Mouse (Mus musculus): ENCODE results near the gene Shoc2. TPM values are rescaled to one million over a fixed set of nuclear protein-coding genes. Genes with fewer than 3 reads are reported as not detected.
"Not testable (repeated sequence)": the region's sequence is repeated elsewhere in the genome, so short reads cannot be mapped to it uniquely, and the experiment has no call there.

Shoc2 gene
- 48.5 and 53.0 TPM in 2 replicates for total RNA-seq (2021)
- long read RNA-seq, transcript Shoc2-201 (9 exons, 3,965 nt) = major isoform, 14 of 45 reads
- long read RNA-seq, partial matches to known transcripts = 10 of 45 reads
- long read RNA-seq, other reads (novel, unspliced or antisense) = 20 of 45 reads

DNA sequence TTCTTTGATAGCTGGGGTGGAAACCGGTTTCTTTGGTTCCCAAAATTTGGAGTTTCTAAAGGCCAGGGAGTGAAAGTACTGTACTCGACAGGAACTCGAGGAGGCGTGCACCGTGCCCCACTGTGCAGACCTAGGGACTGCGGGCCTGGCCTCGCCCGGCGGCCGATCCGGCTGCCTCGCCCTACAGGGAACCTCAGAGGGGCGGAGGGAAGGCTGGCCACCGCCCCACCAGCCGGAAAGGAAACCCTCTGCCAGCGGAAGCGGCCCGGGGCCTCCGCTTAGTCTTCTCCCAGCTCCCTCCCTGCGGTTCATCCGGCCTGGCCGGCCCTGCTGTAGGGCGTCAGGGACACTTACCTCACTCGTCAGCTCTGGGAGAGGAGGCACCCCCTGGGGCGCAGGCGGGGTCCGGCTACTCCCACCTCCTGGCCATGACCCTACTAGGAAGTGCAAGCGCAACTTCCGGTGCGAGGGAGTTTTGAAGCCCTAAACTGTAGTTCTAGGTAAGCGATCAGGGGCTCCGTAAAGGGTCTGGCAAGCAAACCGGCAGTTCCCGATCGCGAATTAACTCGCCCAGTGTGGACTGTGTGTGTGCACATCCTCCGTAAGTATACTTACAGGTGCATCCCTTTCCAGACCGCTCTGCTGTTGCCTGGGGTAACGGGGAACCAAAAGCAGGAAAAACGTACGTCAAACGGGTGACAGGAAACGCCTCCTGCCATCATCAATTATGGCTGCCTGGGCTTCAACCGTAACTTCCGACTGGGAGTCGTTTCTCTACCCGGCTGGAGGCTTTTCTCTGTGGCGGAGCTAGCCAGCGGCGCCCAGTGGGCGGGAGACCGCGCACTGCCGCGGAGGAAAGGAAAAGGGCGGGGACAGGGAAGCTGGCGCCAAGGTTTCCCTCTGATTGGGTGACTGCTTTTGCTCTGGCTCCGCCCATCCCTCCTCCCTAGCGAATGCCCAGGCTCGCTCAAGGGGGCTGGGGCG lies at the start of gene Shoc2, which contains the start of gene Bbip1:
Gene Shoc2 (plus strand): TSS at position 505 of the 984 bp plus-strand sequence.
Gene Bbip1 (minus strand): TSS at position 826 of the 984 bp plus-strand sequence.
- peak; percentile 97 for DNase-seq

DNA sequence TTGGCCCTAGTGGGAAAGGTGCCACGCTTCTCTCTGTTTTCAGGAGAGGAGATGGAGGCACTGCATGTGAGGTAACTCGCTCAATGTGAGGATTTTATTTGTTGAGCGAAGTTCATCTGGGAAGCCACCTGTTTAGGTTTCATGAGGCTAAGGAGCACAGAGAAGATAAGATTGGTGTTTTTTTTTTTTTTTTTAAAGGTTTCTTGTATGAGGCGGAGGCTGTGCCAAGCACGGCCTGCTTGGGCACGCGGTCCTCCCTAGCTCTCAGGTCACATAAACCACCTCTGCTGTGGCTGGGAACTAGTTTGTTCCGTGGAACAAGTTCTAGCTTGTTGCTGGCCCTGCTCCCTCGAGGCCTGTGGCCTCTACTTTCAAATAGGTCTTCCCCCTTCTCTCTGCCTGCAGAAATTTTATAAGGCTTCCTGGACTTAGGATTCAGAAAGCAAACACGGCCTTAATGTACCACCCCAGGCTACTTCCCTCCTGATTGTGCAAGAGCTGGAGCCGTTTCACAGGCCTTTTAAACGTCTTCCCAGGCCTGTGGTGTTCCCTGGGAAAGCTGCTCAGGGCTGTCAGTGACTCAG lies 49.5 kb upstream of the Shoc2 start:
- DNase-seq = no peak

DNA sequence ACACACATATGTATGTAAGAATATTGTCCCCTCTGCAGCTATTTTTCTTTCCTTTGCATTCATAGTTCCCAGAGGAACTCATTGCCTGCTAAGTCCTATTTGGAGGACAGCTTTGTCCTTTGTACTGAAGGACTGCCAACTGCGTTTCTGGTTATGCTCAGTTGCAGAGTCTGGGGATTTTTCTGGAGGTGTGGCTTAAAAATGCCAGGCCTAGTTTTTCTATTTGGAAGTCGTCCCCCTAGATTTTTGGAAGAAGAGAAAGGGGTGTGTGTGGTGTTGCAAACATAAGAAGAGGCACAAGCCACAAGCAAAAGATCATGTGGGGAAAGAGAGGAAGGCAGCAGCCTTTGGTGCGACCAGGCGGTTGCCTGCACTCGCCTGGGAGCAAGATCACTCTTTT lies 46.1 kb upstream of the Shoc2 start:
- no peak for DNase-seq

DNA sequence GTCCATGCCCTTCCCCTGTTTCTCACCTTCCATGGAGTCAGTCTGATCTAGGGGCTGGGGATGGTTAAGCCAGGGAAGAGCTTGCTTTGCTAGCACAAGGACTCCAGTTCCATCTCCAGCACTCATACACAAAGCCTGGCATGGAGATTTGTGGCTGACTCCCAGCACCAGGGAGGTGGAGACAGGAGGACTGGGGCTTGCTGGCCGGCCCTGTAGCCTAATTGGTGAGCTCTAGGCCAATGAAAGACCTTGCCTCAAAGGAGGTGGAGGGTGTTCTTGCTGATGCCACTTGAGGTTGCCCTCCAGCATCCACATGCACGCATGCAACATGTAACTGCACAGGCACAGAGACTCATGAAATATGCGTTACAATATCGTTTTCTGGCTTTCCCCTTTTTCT lies 45.6 kb upstream of the Shoc2 start:
- DNase-seq = no peak

DNA sequence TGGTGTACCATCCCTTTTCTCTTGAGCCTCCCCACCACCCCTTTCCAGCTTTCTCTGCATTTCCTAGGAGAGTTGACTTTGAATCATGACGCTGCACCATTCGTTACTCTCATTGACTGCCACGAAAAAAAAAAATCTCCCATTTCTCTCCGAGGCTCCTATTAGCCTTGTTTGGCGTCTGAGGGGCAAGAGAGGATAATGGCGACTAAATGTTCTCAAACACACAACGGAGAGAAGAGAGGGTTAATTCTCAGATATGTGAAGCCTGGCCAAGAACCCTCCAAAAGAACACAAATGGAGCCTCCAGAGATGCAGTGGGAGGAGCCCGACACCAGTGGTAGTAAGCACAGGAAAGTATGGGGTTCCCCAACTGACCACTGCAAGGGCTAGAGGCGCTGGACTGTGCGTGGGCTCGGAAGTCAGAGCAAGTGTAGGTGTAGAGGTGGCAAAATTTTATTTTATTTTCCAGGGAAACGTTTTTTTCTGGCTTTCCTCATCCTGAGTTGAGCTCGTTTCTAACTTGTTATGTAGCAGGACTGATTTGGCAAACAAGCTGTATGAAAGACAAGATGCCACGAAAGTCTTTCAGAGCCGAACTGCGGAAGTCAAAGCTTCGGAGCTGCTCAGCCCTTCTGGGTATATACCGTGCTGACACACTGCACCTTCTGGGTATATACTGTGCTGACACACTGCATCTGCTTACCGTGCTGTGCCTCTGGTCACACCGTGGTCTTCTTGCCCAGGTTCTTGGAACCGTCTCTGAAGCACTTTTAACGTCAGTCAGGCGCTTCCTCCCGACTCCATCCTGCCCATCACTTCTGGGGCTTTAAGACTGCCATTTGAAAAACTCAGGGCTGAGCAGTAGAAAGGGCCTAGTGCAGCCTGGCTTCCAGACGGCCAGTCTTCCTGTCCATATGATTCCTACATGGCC lies 44.9 kb upstream of the Shoc2 start:
- no peak for DNase-seq

DNA sequence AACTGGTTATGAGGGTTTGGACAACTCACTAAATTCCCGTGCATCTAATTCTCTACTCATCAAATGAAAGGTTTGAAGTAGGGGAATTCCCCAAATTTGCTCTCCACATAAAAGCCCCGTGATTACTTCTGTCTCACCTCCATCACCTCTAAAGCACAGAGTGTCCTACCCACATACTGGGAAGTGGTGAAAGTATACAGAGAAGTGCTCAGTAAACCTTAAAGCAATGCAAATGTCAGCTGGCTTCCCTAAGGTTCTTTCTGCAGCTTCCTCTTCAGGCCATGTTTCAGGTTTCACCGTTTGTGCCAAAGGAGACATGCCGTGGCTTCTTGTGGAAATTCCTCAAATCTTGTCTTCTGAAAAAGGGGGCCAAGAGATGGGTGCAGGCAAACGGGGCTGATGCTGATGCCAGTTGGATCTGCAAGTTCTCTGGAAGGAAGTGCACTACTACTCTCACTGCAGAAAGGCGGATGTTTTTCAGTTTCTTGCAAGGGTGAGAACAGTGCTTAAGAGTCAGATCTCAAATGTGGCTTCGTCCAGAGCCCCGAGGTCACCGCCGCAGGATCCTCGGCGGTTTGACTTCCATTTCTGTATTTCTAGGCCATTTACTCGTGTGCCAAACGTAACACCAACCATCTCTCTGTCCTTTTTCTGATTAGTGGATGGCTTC lies 44.0 kb upstream of the Shoc2 start:
- DNase-seq = no peak

DNA sequence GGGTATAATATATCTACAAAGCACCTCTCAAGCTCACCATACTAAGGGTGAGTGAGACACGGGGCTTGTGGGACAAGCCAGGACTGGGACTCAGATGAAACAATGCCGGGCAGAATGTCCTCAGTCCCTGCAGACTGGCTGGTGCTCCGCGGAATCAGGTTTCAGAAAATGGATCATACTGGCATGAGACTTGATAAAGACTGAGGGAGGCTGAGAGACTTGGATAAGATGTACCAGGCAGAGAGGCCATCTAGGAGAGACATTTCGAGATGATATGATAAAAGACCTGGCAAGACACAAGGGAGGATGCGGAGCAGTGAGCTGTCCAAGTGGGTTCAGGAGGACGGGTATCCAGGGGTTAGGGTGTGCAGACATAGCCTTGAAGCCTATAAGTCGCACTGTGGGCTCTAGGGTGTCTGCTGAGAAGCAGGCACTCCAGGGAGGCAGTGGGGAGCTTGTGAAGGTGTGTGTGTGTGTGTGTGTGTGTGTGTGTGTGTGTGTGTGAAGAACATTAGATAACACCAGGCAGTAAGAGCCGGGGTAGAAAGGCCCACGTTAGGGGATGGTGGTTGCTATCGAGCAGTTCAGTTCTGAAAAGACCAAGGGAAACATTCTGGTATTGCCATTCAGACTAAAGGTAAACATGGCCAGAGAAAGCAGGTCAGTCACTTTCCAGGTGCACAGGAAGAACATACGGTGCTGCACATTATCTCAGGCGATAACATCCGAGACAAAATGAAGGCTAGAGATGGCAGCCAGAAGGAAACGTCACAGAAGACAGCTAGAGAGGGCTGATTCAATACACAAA lies 42.0 kb upstream of the Shoc2 start:
- DNase-seq = no peak

DNA sequence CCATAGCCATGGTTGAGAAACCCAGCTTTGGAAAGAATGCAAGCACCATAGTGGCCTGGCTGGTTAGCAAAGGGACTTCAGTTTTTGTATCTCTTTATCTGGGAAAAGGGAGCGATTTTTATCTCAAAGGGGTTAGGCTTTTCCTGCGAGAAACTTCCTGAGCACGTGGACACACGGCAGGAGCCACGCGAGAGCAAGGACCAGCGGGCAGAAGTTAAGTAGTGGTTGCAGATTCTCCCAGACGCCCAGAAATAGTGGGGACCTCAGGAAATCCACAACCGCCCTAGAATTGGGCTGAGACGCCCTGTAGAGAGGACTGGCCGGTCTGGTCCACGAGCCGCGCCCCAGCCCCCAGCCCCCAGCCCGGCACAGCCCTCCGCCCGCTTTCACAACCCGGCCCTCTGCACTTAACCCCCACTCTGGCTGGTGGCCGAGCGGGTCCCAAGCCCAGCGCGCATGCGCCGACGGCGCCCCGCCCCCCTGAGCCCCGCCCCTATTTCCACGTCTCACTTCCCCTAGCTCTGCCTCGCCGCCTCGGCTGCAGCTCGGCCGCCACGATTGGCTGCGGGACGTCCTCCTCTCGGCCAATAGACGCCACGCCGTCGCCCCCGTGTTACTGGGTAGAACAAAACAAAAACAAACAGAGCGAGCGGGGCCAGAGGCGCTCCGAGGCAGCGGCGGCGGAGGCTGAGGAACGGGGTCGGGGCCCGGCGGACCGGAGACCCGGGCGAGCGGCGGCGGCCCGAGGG lies 41.2 kb upstream of the Shoc2 start:
- DNase-seq = peak; percentile 96

DNA sequence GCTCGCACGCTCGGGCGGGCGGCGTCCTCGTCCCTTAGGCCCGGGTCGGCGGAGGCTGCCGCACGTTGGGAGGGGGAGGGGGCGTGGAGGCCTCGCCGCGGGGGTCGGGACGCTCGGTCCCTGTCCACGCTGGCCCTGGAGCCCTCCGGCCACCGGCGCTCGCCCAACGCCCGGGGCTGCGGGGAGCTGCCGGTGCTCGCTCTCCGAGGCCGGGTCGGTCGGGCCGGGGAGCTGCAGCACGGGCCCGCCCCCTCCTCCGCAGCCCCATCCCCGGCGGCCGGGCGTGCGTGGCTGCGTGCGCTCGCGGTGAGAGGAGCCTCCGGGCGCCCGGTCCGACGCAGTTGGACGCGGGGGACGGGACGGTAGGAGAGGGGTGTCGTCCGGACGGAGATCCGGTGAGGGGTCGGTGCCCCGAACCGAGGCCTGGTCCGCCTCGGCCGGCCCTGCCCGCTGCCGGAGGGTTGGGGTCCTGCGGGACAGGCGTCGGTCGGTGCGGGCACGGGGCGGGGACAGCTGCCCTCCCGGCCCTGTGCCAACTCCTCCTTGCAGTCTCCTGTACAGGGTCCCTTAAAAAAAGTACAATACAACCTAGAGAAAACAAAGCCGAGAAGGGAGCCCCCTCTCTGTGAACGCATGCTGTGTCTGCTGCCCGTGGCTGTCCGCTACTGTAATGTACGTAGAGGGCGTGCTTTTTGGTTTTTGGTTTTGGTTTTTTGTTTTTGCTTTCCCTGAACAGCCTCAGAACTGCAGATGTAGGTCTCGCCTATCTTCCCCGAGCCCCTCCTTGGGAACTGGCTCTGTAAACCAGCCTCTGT lies 40.4 kb upstream of the Shoc2 start:
- peak; percentile 49 for DNase-seq

DNA sequence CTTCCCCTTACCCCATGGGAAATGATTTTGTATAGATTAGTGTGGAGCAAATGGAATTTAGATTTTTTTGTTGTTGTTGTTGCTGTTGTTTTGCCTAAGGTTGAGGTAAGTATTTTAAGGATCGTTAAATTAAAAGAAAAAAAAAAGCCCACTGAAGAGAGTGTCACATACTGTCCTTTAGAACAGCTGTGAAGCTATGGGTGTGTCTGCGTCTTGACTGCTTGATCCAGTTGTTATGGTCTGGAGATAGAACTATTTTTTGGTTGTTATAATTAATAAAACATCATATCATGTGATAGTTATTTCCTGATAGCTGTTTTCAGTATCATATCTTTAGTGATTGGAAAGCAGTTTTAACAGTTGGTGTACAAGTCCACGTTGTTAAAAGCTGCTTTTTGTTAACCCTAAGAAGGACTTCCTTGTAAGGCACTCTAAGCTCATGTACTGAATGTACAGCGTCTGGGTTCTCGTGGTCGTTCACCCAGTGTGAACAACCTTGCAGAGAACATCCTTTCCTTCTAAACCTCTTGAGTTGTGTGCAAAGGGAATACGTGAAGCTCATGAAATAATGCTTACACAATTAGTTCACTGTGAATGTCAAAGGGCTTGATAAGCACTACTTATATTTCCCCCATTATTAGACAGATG lies 39.1 kb upstream of the Shoc2 start:
- DNase-seq = no peak

DNA sequence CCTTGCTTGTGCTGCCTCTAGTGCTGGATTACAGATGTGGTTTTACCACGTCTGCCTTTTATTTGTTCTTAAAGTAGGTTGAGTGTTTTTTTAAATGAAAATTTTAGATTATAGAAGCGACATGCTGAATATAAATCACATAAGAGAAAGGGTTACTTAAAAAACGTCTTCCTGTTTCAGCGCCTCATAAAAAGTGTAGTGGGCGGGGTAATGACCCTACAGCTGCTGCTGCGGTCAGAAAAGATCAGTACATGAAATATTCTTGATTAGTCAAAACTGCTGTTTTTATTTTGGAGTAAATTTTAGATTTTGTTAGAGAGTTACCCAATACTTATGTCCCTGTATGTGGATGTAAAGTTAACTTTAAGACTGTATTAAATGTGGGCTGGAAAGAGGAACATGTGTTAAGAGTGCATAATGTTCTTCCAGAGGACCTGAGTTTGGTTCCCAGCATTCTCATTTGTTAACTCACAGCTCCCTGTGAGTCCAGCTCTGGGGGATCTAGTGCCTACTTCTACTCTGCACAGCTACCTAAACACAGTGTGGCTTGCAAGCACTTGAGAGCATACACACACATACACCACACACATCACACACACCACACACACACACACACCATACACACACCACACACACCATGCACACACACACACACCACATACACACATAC lies 37.9 kb upstream of the Shoc2 start:
- no peak for DNase-seq

DNA sequence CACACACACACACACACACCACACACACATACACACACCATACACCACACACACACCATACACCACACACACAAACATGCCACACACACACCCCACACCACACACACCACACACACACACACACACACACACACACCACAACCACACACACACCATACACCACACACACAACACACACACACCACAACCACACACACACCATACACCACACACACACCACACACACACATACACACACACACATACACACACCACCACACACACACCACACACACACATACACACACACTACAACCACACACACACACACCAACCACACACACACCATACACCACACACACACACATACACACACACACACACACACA lies 37.4 kb upstream of the Shoc2 start:
- not testable (repeated sequence) for DNase-seq

DNA sequence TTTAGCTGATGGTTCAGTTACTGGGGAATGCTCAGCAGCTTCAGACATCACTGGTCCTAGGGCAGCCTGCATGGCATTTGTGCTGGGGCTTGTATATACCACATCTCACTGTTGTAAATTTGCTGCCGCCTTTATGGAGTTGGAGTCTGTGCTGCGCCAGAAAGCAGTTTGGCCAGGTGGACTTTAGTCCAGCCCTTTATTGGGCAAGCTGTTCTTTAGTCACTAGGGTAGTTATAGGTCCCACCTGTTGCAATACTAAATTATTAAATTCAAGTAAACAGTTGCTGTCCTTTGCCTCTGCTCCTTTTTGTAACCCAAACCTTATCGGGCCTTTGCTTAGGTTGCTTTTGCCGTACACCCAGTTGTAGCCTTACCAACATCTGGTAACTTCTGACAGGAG lies 29.2 kb upstream of the Shoc2 start:
- no peak for DNase-seq

DNA sequence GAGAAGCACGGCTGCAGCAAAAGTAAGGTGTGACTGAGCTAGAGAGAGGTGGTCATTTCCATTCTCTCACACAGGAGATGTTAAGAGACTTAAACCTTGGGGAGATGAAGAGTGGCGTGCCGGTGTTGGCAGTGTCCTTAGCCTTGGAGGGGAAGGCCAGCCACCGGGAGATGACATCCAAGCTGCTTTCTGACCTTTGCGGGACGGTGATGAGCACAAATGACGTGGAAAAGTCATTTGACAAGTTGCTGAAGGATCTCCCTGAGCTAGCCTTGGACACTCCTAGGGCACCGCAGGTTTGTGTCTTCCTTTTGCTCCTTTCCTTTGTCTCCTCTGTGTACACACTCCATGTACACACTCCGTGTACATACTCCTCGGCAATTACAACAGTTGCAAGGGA lies 24.6 kb upstream of the Shoc2 start:
- no peak for DNase-seq

DNA sequence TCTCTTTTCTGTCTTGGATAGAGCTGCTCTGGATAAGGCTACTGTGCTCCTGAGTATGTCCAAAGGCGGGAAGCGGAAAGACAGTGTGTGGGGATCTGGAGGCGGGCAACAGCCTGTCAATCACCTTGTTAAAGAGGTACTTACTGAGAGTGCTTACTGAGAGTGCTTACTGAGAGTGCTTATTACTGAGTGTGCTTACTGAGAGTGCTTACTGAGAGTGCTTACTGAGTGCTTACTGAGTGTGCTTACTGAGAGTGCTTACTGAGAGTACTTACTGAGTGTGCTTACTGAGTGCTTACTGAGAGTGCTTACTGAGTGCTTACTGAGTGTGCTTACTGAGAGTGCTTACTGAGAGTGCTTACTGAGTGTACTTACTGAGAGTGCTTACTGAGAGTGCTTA lies 22.1 kb upstream of the Shoc2 start:
- DNase-seq = not testable (repeated sequence)

DNA sequence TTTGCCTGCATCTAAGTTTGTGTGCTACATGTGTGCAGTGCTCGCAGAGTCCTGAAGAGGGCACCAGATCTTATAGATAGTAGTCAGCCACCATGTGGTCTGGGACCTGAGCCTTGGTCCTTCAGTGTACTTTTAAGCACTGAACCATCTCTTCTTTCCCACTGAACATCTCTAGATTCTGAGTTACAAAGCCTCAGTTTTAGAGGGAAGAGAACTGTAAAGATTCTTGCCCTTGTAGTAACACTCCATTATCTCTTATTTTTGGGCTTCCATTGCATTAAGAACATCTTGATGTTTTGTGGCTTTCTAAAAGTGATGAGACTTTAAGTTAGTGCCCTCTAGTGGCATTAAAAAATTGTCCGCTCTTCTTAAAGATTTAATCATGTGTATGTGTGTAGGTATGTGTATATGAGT lies 18.8 kb upstream of the Shoc2 start:
- no peak for DNase-seq

DNA sequence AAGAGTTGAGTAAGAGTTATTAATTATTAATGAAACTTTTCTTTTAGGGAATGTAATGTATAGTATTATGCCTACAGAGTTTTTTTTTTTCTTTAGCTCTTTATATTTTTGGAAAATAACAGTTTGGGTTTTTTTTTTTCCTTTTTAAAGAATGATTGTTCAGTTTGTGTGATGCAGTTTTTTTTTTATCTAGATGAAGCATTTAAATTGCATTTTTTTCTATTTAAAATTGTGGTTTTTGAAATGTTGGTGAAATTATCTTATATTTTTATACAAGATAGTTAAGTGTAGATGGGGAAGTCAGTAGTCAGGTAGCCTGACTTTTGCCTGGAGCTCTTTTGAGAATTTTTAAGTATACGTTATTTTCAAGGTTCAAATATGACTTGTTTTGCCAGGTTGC lies 17.4 kb upstream of the Shoc2 start:
- no peak for DNase-seq

DNA sequence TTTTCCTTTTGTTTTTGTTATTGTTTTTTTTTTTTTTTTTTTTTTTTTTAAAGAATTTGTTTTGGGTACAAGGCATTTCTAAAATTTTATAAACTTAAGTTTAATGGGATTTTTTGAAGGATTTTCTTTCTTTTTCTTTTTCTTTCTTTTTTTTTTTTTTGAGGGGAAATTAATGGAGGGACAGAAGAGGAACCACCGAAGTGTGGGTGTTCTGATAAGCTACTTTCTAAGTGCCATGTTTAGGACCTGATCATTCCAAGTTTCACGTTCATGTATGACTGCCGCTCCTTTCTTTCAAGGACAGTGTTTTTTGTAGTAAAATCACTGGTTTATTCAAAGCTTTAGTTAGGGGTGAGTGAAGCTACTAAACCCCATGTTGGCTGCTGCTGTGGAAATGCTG lies 14.9 kb upstream of the Shoc2 start:
- no peak for DNase-seq
